Mouse (Mus musculus) mammary gland, adult 2 months (tissue): ENCODE results near the gene Btbd35f13. TPM values are rescaled to one million over a fixed set of nuclear protein-coding genes. Genes with fewer than 3 reads are reported as not detected.

Experiments used
- polyA plus RNA-seq: library from polyadenylated mRNA; depleted of rRNA; stranded (reverse); fragments of >200 nt; gene quantifications from 2 replicates; pipeline ENCODE4 v1.2.3, GENCODE M21; 2012; ENCODE audit warnings: low replicate concordance; rRNA removed

Gene Btbd35f13
- not detected in 2 replicates for polyA plus RNA-seq

DNA sequence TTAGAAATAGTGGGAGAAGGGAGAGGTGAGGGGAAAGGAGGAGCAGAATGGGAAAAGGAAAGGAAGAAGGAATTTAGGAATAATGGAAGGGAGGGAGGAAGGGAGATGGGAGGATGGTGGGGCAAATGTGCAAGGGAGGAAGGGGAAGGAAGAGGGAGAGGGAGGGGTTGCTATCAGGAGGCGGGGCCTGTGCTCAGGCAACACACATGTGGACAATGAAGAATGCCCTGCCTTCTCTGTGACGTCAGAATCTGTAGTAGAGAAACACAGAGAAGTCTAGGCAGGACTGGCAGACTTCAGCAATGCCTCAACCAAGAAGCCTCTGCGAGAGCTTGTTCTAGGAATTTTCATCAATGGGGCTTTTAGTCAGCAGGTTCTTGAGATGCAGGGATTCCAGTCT, at the start of gene Btbd35f13:
TSS of gene Btbd35f13 (plus strand) at position 301 of the 400 bp plus-strand sequence.

GRCm38 (mm10) chrX:33702249-33702648, 45.3 kb downstream of the Btbd35f13 start, which contains the start of gene Btbd35f14:
TSS of gene Btbd35f14 (minus strand) at chrX:33702349.

Other genes starting within 250 kb of the Btbd35f13 start
- gene Btbd35f15, start 79.9 kb upstream of the Btbd35f13 start, polyA plus RNA-seq: not detected in 2 replicates
- not detected in 2 replicates for gene Btbd35f14, start 45.2 kb downstream of the Btbd35f13 start, polyA plus RNA-seq